Mouse (Mus musculus) intestine, embryonic 14.5 days (tissue): ENCODE measurements around the gene Fam219a. TPM values are rescaled to one million over a fixed set of nuclear protein-coding genes. Genes with fewer than 3 reads are reported as not detected.

Source experiments
- ATAC-seq: fragments of 200-750 bp; cut with Nextera tagmentation; replicated peaks from 2 replicates; pipeline ENCODE4 v1.8.0; 2017; ENCODE audit warnings: low read depth, moderate number of reproducible peaks, moderate TSS enrichment, moderate library complexity; ENCODE audit not compliant: low FRiP score, low TSS enrichment
- DNase-seq: peaks from one replicate; pipeline ENCODE4 v3.0.0-alpha.2; 2018; ENCODE audit warnings: low spot score
- H3K27ac ChIP-seq: fragments of 300-500 bp; sonication (generic); 2 replicates; pipeline ENCODE4 v1.5.1; 2014; ENCODE audit warnings: low read depth, mild to moderate bottlenecking, control low read depth
- H3K27me3 ChIP-seq: fragments of 300-500 bp; sonication (generic); replicated peaks from 2 replicates; pipeline ENCODE4 v1.6.1; 2014; ENCODE audit warnings: low read length, control low read depth; ENCODE audit not compliant: control insufficient read depth, insufficient read depth
- H3K36me3 ChIP-seq: fragments of 300-500 bp; sonication (generic); 2 replicates; pipeline ENCODE4 v1.6.1; 2014; ENCODE audit warnings: low read length, control low read depth; ENCODE audit not compliant: control insufficient read depth, insufficient read depth
- H3K4me1 ChIP-seq: fragments of 300-500 bp; sonication (generic); replicated peaks from 2 replicates; pipeline ENCODE4 v1.6.1; 2014; ENCODE audit warnings: low read length, control low read depth, mixed read lengths; ENCODE audit not compliant: control insufficient read depth, insufficient read depth
- H3K4me2 ChIP-seq: fragments of 300-500 bp; sonication (generic); 2 replicates; pipeline ENCODE4 v1.6.1; 2014; ENCODE audit warnings: low read length
- H3K4me3 ChIP-seq: fragments of 300-500 bp; sonication (generic); 2 replicates; pipeline ENCODE4 v1.5.1; 2014; ENCODE audit warnings: low read depth, low read length, control low read depth, mixed read lengths
- H3K9ac ChIP-seq: fragments of 300-500 bp; sonication (generic); 2 replicates; pipeline ENCODE4 v1.6.1; 2014; ENCODE audit warnings: mild to moderate bottlenecking, low read length
- H3K9me3 ChIP-seq: fragments of 300-500 bp; sonication (generic); 2 replicates; pipeline ENCODE4 v1.6.1; 2016; ENCODE audit warnings: low read length, control low read depth; ENCODE audit not compliant: control insufficient read depth
- WGBS: fragments of 180-500 bp; shearing (Covaris S2); extraction: QIAGEN DNeasy Blood & Tissue Kit; methylation state at CpG from one replicate; pipeline ENCODE4 v1.1.7; 2014; 5-methylcytosine and 5-hydroxymethylcytosine counted together
- polyA plus RNA-seq: library from polyadenylated mRNA; unstranded; fragments of >200 nt; fragmentation: Nextera tagmentation; extraction: Ambion mirVana; gene quantifications from 2 replicates; pipeline ENCODE4 v1.2.1, GENCODE M21; 2014

Gene Fam219a
- polyA plus RNA-seq, 1 experiment from 2014 or later: 2.2 TPM

DNA sequence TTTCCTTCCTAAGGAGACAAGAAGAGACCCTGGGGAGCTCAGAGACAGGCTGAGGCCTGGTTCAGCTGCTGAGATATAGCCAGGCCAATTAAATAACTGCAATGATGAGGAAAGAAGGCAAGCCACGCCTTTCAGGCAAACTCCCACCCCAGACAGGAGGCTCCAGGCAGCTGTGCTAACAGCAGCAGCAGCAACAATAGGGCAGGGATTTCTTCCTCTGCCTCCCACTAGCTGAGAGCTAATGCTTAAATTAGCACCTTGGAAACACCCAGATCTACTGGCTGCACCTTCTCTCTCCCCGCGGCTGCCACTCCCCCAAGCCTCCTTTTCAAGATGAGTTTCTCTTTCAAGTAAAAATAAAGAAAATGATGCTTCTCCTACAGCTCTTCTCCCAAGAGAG is 3.2 kb downstream of the Fam219a start:
- H3K4me1 ChIP-seq: peaks cover 11% of the 10 kb centered on the region; the same call in 1 of the 2 replicates
- no peak overlapping the region for H3K4me3 ChIP-seq
- no peaks in the 10 kb centered on the region for H3K36me3 ChIP-seq
- no peak overlapping the region for H3K27ac ChIP-seq
- H3K27me3 ChIP-seq: peaks cover 19% of the 10 kb centered on the region
- H3K9me3 ChIP-seq: no peaks in the 10 kb centered on the region
- ATAC-seq (no peak), DNase-seq (no peak)
- WGBS: 6% methylated on average over 3 of the region's 3 CpGs
- H3K4me2 ChIP-seq: no peak overlapping the region
- H3K9ac ChIP-seq: no peak overlapping the region

- 84% methylated on average over 5 of the region's 5 CpGs for WGBS
- H3K36me3 ChIP-seq: no peaks in the 10 kb centered on the region
- no peak overlapping the region for H3K9ac ChIP-seq
- H3K4me3 ChIP-seq: no peak overlapping the region
- 0 out of 2 replicates have a peak, but pooled peaks cover 2% of the 10 kb centered on the region for H3K4me1 ChIP-seq
- peaks cover 16% of the 10 kb centered on the region for H3K27me3 ChIP-seq
- H3K4me2 ChIP-seq: no peak overlapping the region
- DNase-seq: no peak
- no peak for ATAC-seq
- H3K27ac ChIP-seq: no peak overlapping the region
- no peaks in the 10 kb centered on the region for H3K9me3 ChIP-seq
Observed at GRCm38 (mm10) chr4:41563297-41563696, 6.0 kb downstream of the Fam219a start.

GRCm38 (mm10) chr4:41557092-41557491 is 12.2 kb downstream of the Fam219a start:
- DNase-seq: no peak
- 69% methylated on average over 3 of the region's 3 CpGs for WGBS
- no peaks in the 10 kb centered on the region for H3K9me3 ChIP-seq

GRCm38 (mm10) chr4:41556311-41556953 is 12.9 kb downstream of the Fam219a start:
- Histone ChIP-seq H3K4me3 (no peak overlapping the region), H3K27me3 (no peaks in the 10 kb centered on the region), H3K9me3 (no peaks in the 10 kb centered on the region), H3K9ac (no peak overlapping the region), H3K36me3 (no peaks in the 10 kb centered on the region), H3K27ac (no peak overlapping the region), H3K4me2 (no peak overlapping the region), H3K4me1 (no peaks in the 10 kb centered on the region)
- ATAC-seq (no peak), DNase-seq (no peak)
- whole genome bisulfite sequencing: 54% methylated on average over 5 of the region's 5 CpGs

More at GRCm38 (mm10) chr4:41557092-41557491, 12.2 kb downstream of the Fam219a start:
- Histone ChIP-seq H3K4me1 (no peaks in the 10 kb centered on the region), H3K9ac (no peak overlapping the region), H3K27ac (no peak overlapping the region), H3K36me3 (no peaks in the 10 kb centered on the region), H3K27me3 (no peaks in the 10 kb centered on the region), H3K4me2 (no peak overlapping the region), H3K4me3 (no peak overlapping the region)
- ATAC-seq: no peak

- no peaks in the 10 kb centered on the region for H3K27me3 ChIP-seq
- H3K27ac ChIP-seq: no peak overlapping the region
- DNase-seq (no peak), ATAC-seq (no peak)
- no peaks in the 10 kb centered on the region for H3K4me1 ChIP-seq
- H3K9ac ChIP-seq: no peak overlapping the region
- 55% methylated on average over 14 of the region's 14 CpGs for WGBS
- H3K9me3 ChIP-seq: no peaks in the 10 kb centered on the region
- no peak overlapping the region for H3K4me2 ChIP-seq
- H3K4me3 ChIP-seq: no peak overlapping the region
- H3K36me3 ChIP-seq: no peaks in the 10 kb centered on the region
Observed at GRCm38 (mm10) chr4:41554994-41555663, 14.2 kb downstream of the Fam219a start.

GRCm38 (mm10) chr4:41553116-41553515 is 16.2 kb downstream of the Fam219a start:
- Histone ChIP-seq H3K4me3 (no peak overlapping the region), H3K9me3 (no peaks in the 10 kb centered on the region), H3K36me3 (no peaks in the 10 kb centered on the region), H3K27ac (no peak overlapping the region), H3K4me1 (no peaks in the 10 kb centered on the region), H3K9ac (no peak overlapping the region), H3K4me2 (no peak overlapping the region), H3K27me3 (no peaks in the 10 kb centered on the region)
- DNase-seq (no peak), ATAC-seq (no peak)
- WGBS: 73% methylated on average over 11 of the region's 11 CpGs

GRCm38 (mm10) chr4:41552529-41552928 is 16.8 kb downstream of the Fam219a start:
- no peak overlapping the region for H3K9ac ChIP-seq
- H3K4me2 ChIP-seq: no peak overlapping the region
- DNase-seq (peak; percentile 81), ATAC-seq (0 out of 2 replicates have a peak, but pooled peaks have one; percentile 47)
- WGBS: 31% methylated on average over 6 of the region's 6 CpGs
- no peaks in the 10 kb centered on the region for H3K36me3 ChIP-seq
- H3K27ac ChIP-seq: no peak overlapping the region
- H3K4me3 ChIP-seq: no peak overlapping the region
- no peaks in the 10 kb centered on the region for H3K4me1 ChIP-seq
- no peaks in the 10 kb centered on the region for H3K9me3 ChIP-seq
- H3K27me3 ChIP-seq: no peaks in the 10 kb centered on the region

- H3K4me2 ChIP-seq: no peak overlapping the region
- H3K27ac ChIP-seq: no peak overlapping the region
- H3K4me1 ChIP-seq: no peaks in the 10 kb centered on the region
- ATAC-seq (no peak), DNase-seq (no peak)
- no peak overlapping the region for H3K9ac ChIP-seq
- H3K4me3 ChIP-seq: no peak overlapping the region
- no peaks in the 10 kb centered on the region for H3K27me3 ChIP-seq
- 78% methylated on average over 1 of the region's 1 CpGs for WGBS
- H3K36me3 ChIP-seq: no peaks in the 10 kb centered on the region
- H3K9me3 ChIP-seq: no peaks in the 10 kb centered on the region
Observed at GRCm38 (mm10) chr4:41547086-41547485, 22.3 kb downstream of the Fam219a start.

DNA sequence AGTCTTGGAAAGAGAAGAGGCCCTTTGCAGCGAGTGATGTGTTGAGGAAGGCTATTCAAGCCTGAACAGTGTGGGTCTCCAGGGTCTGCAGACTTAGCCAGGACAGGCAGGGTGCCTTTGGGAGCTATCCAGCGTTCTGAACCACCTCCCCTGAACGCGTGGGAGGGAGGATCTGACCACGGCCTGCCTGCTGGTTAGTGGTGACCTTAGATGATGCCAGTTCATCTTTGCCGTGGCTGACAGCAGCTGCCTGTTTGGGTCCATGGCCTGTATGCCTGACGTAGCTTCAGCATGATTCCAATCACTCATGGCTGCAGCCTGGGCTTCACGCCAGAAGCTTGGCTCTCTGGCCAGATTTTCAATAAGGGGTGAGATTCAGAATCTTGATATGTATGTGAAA is 23.4 kb downstream of the Fam219a start:
- Histone ChIP-seq H3K36me3 (no peaks in the 10 kb centered on the region), H3K9me3 (no peaks in the 10 kb centered on the region), H3K4me3 (no peak overlapping the region), H3K27ac (no peak overlapping the region), H3K27me3 (no peaks in the 10 kb centered on the region), H3K4me1 (no peaks in the 10 kb centered on the region), H3K4me2 (no peak overlapping the region), H3K9ac (no peak overlapping the region)
- ATAC-seq (no peak), DNase-seq (peak; percentile 83)
- 14% methylated on average over 8 of the region's 8 CpGs for WGBS
